Comparison of ENCODE assay signal across 8 mouse cellular contexts in the genomic region with DNA sequence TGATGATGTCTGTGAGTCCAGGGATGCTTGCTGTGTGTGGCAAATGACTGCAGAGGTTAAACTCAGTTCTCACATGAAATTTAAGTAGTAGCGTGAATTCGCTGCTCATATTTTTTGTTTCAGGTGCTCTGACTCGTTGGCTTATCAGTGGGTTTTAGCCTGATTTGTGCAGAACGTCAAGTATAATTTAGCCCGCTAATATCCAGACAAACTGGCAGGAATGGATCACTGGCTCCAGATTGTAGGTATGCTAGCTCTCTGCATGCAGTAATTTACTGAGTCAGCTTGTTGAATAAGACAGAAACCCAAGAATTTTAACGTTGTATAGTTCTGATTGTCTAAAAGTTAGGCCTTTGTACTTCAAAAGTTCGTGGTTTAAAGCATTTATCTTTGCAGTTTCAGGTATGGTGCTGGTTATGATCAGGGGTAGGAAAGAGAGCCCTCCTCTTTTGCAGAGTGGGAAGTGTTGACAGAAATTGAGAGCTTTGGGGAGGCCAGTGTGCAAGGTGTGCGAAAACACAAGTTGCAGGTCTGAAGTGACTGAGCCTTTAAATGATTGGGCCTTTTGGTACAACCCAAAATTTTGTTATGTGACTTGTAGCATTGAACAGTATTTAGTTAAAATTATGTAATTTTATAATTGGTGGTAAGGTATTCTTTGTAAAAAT. TPM values are rescaled to one million over a fixed set of nuclear protein-coding genes. Genes with fewer than 3 reads are reported as not detected.
DNase-seq lines count a peak whose midpoint lies in the region; ATAC-seq and TF ChIP-seq lines count a peak whose summit lies in the region.

No protein-coding gene starts in this region.

- no peak for ATAC-seq in heart, postnatal 0 days (ENCODE audit: insufficient read depth, low read depth)
- no peak for ATAC-seq in midbrain, embryonic 12.5 days (ENCODE audit: low FRiP score, low read depth)

- peak; percentile 15 for DNase-seq in heart, postnatal 0 days (ENCODE audit: low spot score)
- DNase-seq in heart, postnatal 14 days: no peak
- peak; percentile 36 for DNase-seq in MEL (ENCODE audit: low read depth, low spot score)
- peak; percentile 6 for DNase-seq in hindbrain, embryonic 10.5 days (ENCODE audit: low spot score)
- DNase-seq in adrenal gland, postnatal 10 days: no peak
- DNase-seq in left cerebral cortex, postnatal 10 days (ENCODE audit: extremely low spot score in 1 of 2, low spot score in 2 of 2): no peak
- no peak for DNase-seq in layer of hippocampus, adult 18-20 months (ENCODE audit: low spot score in 2 of 2)

- H3K27ac ChIP-seq in heart, postnatal 0 days (ENCODE audit: low read depth): no peak overlapping the region
- no peak overlapping the region for H3K27ac ChIP-seq in MEL (ENCODE audit: control insufficient read depth, low read depth, low read length)
- H3K27ac ChIP-seq in hindbrain, embryonic 10.5 days: peak overlapping the region; percentile 23; the same call in 1 of the 2 replicates
- H3K27ac ChIP-seq in midbrain, embryonic 12.5 days (replicated peaks): no peak overlapping the region

- peak overlapping the region; percentile 76 for H3K4me2 ChIP-seq in heart, postnatal 0 days (ENCODE audit: low read depth, low read length)
- peak overlapping the region; percentile 92 for H3K4me2 ChIP-seq in midbrain, embryonic 12.5 days (replicated peaks)

- TF ChIP-seq RAD21 in MEL (IDR thresholded peaks at IDR 0.05; ENCODE audit: low read depth, low read length): no peak

- no peak for TF ChIP-seq CTCF in heart, postnatal 0 days (IDR thresholded peaks at IDR 0.05; ENCODE audit: low read depth)
- TF ChIP-seq CTCF in MEL (IDR thresholded peaks at IDR 0.05 in 2 of 3, conservative IDR thresholded peaks at IDR 0.05 in 1 of 3; ENCODE audit: control insufficient read depth in 1 of 3, insufficient read depth in 1 of 3, low read depth in 2 of 3, low read length in 3 of 3, poor library complexity in 1 of 3, severe bottlenecking in 1 of 3): no peak

- TF ChIP-seq POLR2A in MEL (IDR thresholded peaks at IDR 0.05; ENCODE audit: control insufficient read depth in 1 of 2, insufficient read depth in 1 of 2, low read depth in 1 of 2, low read length in 2 of 2, poor library complexity in 1 of 2): no peak

- H3K36me3 ChIP-seq in heart, postnatal 0 days (replicated peaks; ENCODE audit: control insufficient read depth, insufficient read depth, low read length): no peaks in the 10 kb centered on the region
- H3K36me3 ChIP-seq in MEL (ENCODE audit: control insufficient read depth in 1 of 2, insufficient read depth in 2 of 2, low read length in 2 of 2): peaks cover 3 to 32% of the 10 kb centered on the region in 2 experiments; a peak in 3 of 4 replicates
- H3K36me3 ChIP-seq in hindbrain, embryonic 10.5 days: peaks cover 16% of the 10 kb centered on the region
- H3K36me3 ChIP-seq in midbrain, embryonic 12.5 days: no peaks in the 10 kb centered on the region

- no peaks in the 10 kb centered on the region for H3K9me3 ChIP-seq in heart, postnatal 0 days (replicated peaks; ENCODE audit: control insufficient read depth, low read length)
- H3K9me3 ChIP-seq in MEL (replicated peaks; ENCODE audit: insufficient read depth, low read length): no peaks in the 10 kb centered on the region
- no peaks in the 10 kb centered on the region for H3K9me3 ChIP-seq in hindbrain, embryonic 10.5 days
- H3K9me3 ChIP-seq in midbrain, embryonic 12.5 days: no peaks in the 10 kb centered on the region

- intact Hi-C loops in heart, postnatal 14 days (cut with DNase I): loop anchor here (5.0 to 10.0 kb wide), 2 partner anchors 43 to 325 kb away; no protein-coding TSS in a partner anchor
- intact Hi-C loops in left cerebral cortex, postnatal 10 days (cut with DNase I): loop anchor here (5.0 to 10.0 kb wide), 4 partner anchors 48 to 605 kb away; no protein-coding TSS in a partner anchor

- H3K27me3 ChIP-seq in heart, postnatal 0 days (ENCODE audit: control insufficient read depth, insufficient read depth, low read length): 0 out of 2 replicates have a peak, but pooled peaks cover 2% of the 10 kb centered on the region
- H3K27me3 ChIP-seq in MEL (ENCODE audit: control insufficient read depth in 1 of 2, insufficient read depth in 2 of 2, low read length in 2 of 2): no peaks in the 10 kb centered on the region
- H3K27me3 ChIP-seq in hindbrain, embryonic 10.5 days (ENCODE audit: insufficient read depth, poor library complexity, severe bottlenecking): peaks cover 6% of the 10 kb centered on the region; the same call in 1 of the 2 replicates
- H3K27me3 ChIP-seq in midbrain, embryonic 12.5 days: peaks cover 6% of the 10 kb centered on the region; the same call in 1 of the 2 replicates

- H3K4me1 ChIP-seq in heart, postnatal 0 days (ENCODE audit: control insufficient read depth, insufficient read depth): peaks cover 24% of the 10 kb centered on the region
- H3K4me1 ChIP-seq in MEL (ENCODE audit: control insufficient read depth in 1 of 2, insufficient read depth in 2 of 2, low read length in 2 of 2): peaks cover 8 to 12% of the 10 kb centered on the region in 2 experiments; a peak in 3 of 4 replicates
- H3K4me1 ChIP-seq in hindbrain, embryonic 10.5 days (replicated peaks): peaks cover 32% of the 10 kb centered on the region
- peaks cover 23% of the 10 kb centered on the region for H3K4me1 ChIP-seq in midbrain, embryonic 12.5 days

- TF ChIP-seq EP300 in heart, postnatal 0 days (IDR thresholded peaks at IDR 0.05; ENCODE audit: low read depth): no peak
- TF ChIP-seq EP300 in MEL (IDR thresholded peaks at IDR 0.05; ENCODE audit: low read depth in 1 of 2, low read length in 2 of 2): no peak

- peak overlapping the region; percentile 82 for H3K4me3 ChIP-seq in heart, postnatal 0 days (ENCODE audit: low read depth, low read length)
- peak overlapping the region; percentile 90 to 94 for H3K4me3 ChIP-seq in MEL (ENCODE audit: control insufficient read depth in 1 of 2, insufficient read depth in 1 of 2, low read depth in 2 of 2, low read length in 2 of 2)
- peak overlapping the region; percentile 98 for H3K4me3 ChIP-seq in hindbrain, embryonic 10.5 days
- H3K4me3 ChIP-seq in midbrain, embryonic 12.5 days: peak overlapping the region; percentile 97

- peak overlapping the region; percentile 93 for H3K9ac ChIP-seq in heart, postnatal 0 days (replicated peaks; ENCODE audit: low read depth, low read length)
- peak overlapping the region; percentile 96 for H3K9ac ChIP-seq in MEL (ENCODE audit: control insufficient read depth, low read depth, low read length, poor library complexity, severe bottlenecking)
- H3K9ac ChIP-seq in midbrain, embryonic 12.5 days (replicated peaks): peak overlapping the region; percentile 98

- H3K79me2 ChIP-seq in MEL (ENCODE audit: control insufficient read depth, insufficient read depth, low read length, poor library complexity): peaks cover 52% of the 10 kb centered on the region

- WGBS in heart, postnatal 0 days: 3% methylated on average over 8 of the region's 8 CpGs
- WGBS in hindbrain, embryonic 10.5 days: 2% methylated on average over 8 of the region's 8 CpGs
- WGBS in midbrain, embryonic 12.5 days: 2% methylated on average over 8 of the region's 8 CpGs

TF ChIP-seq in MEL, 35 proteins besides CTCF, POLR2A, EP300 and RAD21:
- TF ChIP-seq KAT2A (conservative IDR thresholded peaks at IDR 0.05; ENCODE audit: low read depth, low read length) (no peak), MAFK (IDR thresholded peaks at IDR 0.05; ENCODE audit: borderline replicate concordance, low read depth, low read length) (0 out of 2 replicates have a peak, but pooled peaks have one; percentile 35), SMC3 (IDR thresholded peaks at IDR 0.05; ENCODE audit: low read depth, low read length) (no peak), NELFE (IDR thresholded peaks at IDR 0.05; ENCODE audit: low read depth, low read length) (0 out of 2 replicates have a peak, but pooled peaks have one; percentile 19), TAL1 (IDR thresholded peaks at IDR 0.05; ENCODE audit: low read length) (no peak)

RNA-seq across cellular contexts. Expression of a gene that starts 2.2 kb away (rescaled TPM):
- total RNA-seq in heart, postnatal 0 days (2014; rRNA removed; ENCODE audit: low replicate concordance): 34.0 and 39.7 TPM in 2 replicates
- polyA plus RNA-seq in heart, postnatal 0 days (2015; fragmentation: Nextera tagmentation; extraction: Ambion mirVana): 4.4 and 5.0 TPM in 2 replicates
- 10 to 100 TPM; 65.4 to 66.3 TPM for total RNA-seq in heart, postnatal 14 days (2021)
- total RNA-seq in MEL (2012; rRNA removed): 35.3 and 35.8 TPM in 2 replicates
- polyA plus RNA-seq in MEL (2012; ENCODE audit: insufficient read depth in 1 of 2, insufficient read length in 2 of 2, low read depth in 1 of 2, low replicate concordance in 2 of 2, missing spikeins in 1 of 2): 100 to 1,000 TPM in 1 of 2 experiments, 10 to 100 TPM in 1; 22.7 to 104 TPM
- 5.1 and 7.7 TPM in 2 replicates for polyA plus RNA-seq in hindbrain, embryonic 10.5 days (2016; fragmentation: Nextera tagmentation; extraction: Ambion mirVana)
- polyA plus RNA-seq in midbrain, embryonic 12.5 days (2016; fragmentation: Nextera tagmentation; extraction: Ambion mirVana): 13.7 and 17.0 TPM in 2 replicates
- 10 to 100 TPM; 64.8 to 65.9 TPM for total RNA-seq in adrenal gland, postnatal 10 days (2021)
- total RNA-seq in left cerebral cortex, postnatal 10 days (2021): 100 to 1,000 TPM; 156 to 162 TPM
- total RNA-seq in layer of hippocampus, adult 18-20 months (2021): 100 to 1,000 TPM; 110 to 112 TPM

RNA-seq across cellular contexts. Expression of a gene that starts 19.9 kb away (rescaled TPM):
- 107 and 138 TPM in 2 replicates for total RNA-seq in heart, postnatal 0 days (2014; rRNA removed; ENCODE audit: low replicate concordance)
- 55.5 and 61.5 TPM in 2 replicates for polyA plus RNA-seq in heart, postnatal 0 days (2015; fragmentation: Nextera tagmentation; extraction: Ambion mirVana)
- total RNA-seq in heart, postnatal 14 days (2021): 10 to 100 TPM; 68.7 to 72.1 TPM
- 45.6 and 48.4 TPM in 2 replicates for total RNA-seq in MEL (2012; rRNA removed)
- polyA plus RNA-seq in MEL (2012; ENCODE audit: insufficient read depth in 1 of 2, insufficient read length in 2 of 2, low read depth in 1 of 2, low replicate concordance in 2 of 2, missing spikeins in 1 of 2): 10 to 100 TPM in 1 of 2 experiments, not detected in 1; 35.8 TPM
- 72.7 and 77.5 TPM in 2 replicates for polyA plus RNA-seq in hindbrain, embryonic 10.5 days (2016; fragmentation: Nextera tagmentation; extraction: Ambion mirVana)
- 99.3 and 102 TPM in 2 replicates for polyA plus RNA-seq in midbrain, embryonic 12.5 days (2016; fragmentation: Nextera tagmentation; extraction: Ambion mirVana)
- total RNA-seq in adrenal gland, postnatal 10 days (2021): 10 to 100 TPM; 60.0 to 65.8 TPM
- 100 to 1,000 TPM; 111 to 124 TPM for total RNA-seq in left cerebral cortex, postnatal 10 days (2021)
- 100 to 1,000 TPM in 1 of 2 experiments, 10 to 100 TPM in 1; 86.5 to 103 TPM for total RNA-seq in layer of hippocampus, adult 18-20 months (2021)

Comparison
In these comparisons a context has a peak if more than half of its experiments do, and no peak if none do; other contexts are left out.
1. DNase-seq: peak in heart, postnatal 0 days (single experiment), MEL (single experiment) and hindbrain, embryonic 10.5 days (single experiment); none in heart, postnatal 14 days (0 of 2), adrenal gland, postnatal 10 days (single experiment), left cerebral cortex, postnatal 10 days (0 of 2) and layer of hippocampus, adult 18-20 months (0 of 2).
2. Peak in every context shown above with its lines, with median percentiles within 50 percentile points of each other: H3K4me3 ChIP-seq and H3K9ac ChIP-seq.